Mouse (Mus musculus) ES-Bruce4 (cell line): ENCODE measurements at regions not wholly inside any gene's neighbourhood (a gene's known extent, or its start where the extent isn't known, plus 50 kb on each side); places are given as distances from the start of the nearest gene placed in this dataset.

ENCODE experiments used
- H3K27ac ChIP-seq: 2 replicates; pipeline ENCODE4 v1.5.1; 2012; ENCODE audit warnings: low read length, inconsistent platforms; ENCODE audit not compliant: insufficient read depth
- H3K27me3 ChIP-seq: 2 replicates; pipeline ENCODE4 v1.6.1; 2012; ENCODE audit warnings: mild to moderate bottlenecking, low read length, inconsistent platforms; ENCODE audit not compliant: control insufficient read depth, poor library complexity, insufficient read depth, severe bottlenecking
- H3K36me3 ChIP-seq: 2 replicates; pipeline ENCODE4 v1.6.1; 2012; ENCODE audit warnings: inconsistent platforms, mild to moderate bottlenecking, low read length, moderate library complexity; ENCODE audit not compliant: control insufficient read depth, poor library complexity, insufficient read depth, severe bottlenecking
- H3K4me1 ChIP-seq: one replicate; pipeline ENCODE4 v1.8.1; 2011; ENCODE audit warnings: low read length; ENCODE audit not compliant: control insufficient read depth, insufficient read depth
- H3K4me3 ChIP-seq: 2 replicates; pipeline ENCODE4 v1.5.1; 2011; ENCODE audit warnings: low read depth, mild to moderate bottlenecking, low read length
- H3K9ac ChIP-seq: 2 replicates; pipeline ENCODE4 v1.6.1; 2012; ENCODE audit warnings: low read depth, mild to moderate bottlenecking, inconsistent platforms; ENCODE audit not compliant: poor library complexity, severe bottlenecking
- H3K9me3 ChIP-seq: replicated peaks from 2 replicates; pipeline ENCODE4 v1.6.1; 2012; ENCODE audit warnings: mild to moderate bottlenecking, low read length, inconsistent platforms; ENCODE audit not compliant: control insufficient read depth, poor library complexity, insufficient read depth, severe bottlenecking
- CTCF ChIP-seq: IDR thresholded peaks from one replicate; pipeline ENCODE4 v1.8.1; 2011; ENCODE audit warnings: low read depth, low read length
- EP300 ChIP-seq: IDR thresholded peaks from 2 replicates; pipeline ENCODE4 v1.6.1; 2011; ENCODE audit warnings: low read depth, low read length; ENCODE audit not compliant: insufficient read depth
- POLR2A ChIP-seq: IDR thresholded peaks from one replicate; pipeline ENCODE4 v1.8.1; 2011; ENCODE audit warnings: low read length; ENCODE audit not compliant: insufficient read depth

- TF ChIP-seq POLR2A (no peak), CTCF (no peak), EP300 (no peak)
- H3K27me3 ChIP-seq: no peaks in the 10 kb centered on the region
- no peaks in the 10 kb centered on the region for H3K4me1 ChIP-seq
- no peak overlapping the region for H3K27ac ChIP-seq
- no peaks in the 10 kb centered on the region for H3K36me3 ChIP-seq
- H3K4me3 ChIP-seq: no peak overlapping the region
- no peaks in the 10 kb centered on the region for H3K9me3 ChIP-seq
- H3K9ac ChIP-seq: no peak overlapping the region
Measured at GRCm38 (mm10) chr5:50145458-50146083, 86.8 kb upstream of the Adgra3 start.

GRCm38 (mm10) chr5:50130202-50130601, 71.4 kb upstream of the Adgra3 start:
- Histone ChIP-seq H3K27ac (no peak overlapping the region), H3K9ac (no peak overlapping the region), H3K4me1 (no peaks in the 10 kb centered on the region), H3K9me3 (no peaks in the 10 kb centered on the region), H3K4me3 (no peak overlapping the region), H3K27me3 (no peaks in the 10 kb centered on the region), H3K36me3 (no peaks in the 10 kb centered on the region)
- TF ChIP-seq POLR2A: no peak
- no peak for TF ChIP-seq EP300
- no peak for TF ChIP-seq CTCF

- TF ChIP-seq CTCF: no peak
- TF ChIP-seq POLR2A: no peak
- no peak for TF ChIP-seq EP300
- H3K9me3 ChIP-seq: no peaks in the 10 kb centered on the region
- H3K4me3 ChIP-seq: no peak overlapping the region
- no peaks in the 10 kb centered on the region for H3K27me3 ChIP-seq
- H3K36me3 ChIP-seq: no peaks in the 10 kb centered on the region
- peaks cover 2% of the 10 kb centered on the region for H3K4me1 ChIP-seq
- no peak overlapping the region for H3K9ac ChIP-seq
- H3K27ac ChIP-seq: no peak overlapping the region
Measured at GRCm38 (mm10) chr5:50128972-50129371, 70.2 kb upstream of the Adgra3 start.

- no peaks in the 10 kb centered on the region for H3K9me3 ChIP-seq
- no peak overlapping the region for H3K4me3 ChIP-seq
- H3K27ac ChIP-seq: no peak overlapping the region
- no peaks in the 10 kb centered on the region for H3K27me3 ChIP-seq
- H3K36me3 ChIP-seq: no peaks in the 10 kb centered on the region
- peaks cover 3% of the 10 kb centered on the region for H3K4me1 ChIP-seq
- no peak overlapping the region for H3K9ac ChIP-seq
- TF ChIP-seq CTCF (no peak), POLR2A (no peak), EP300 (no peak)
Measured at GRCm38 (mm10) chr5:50126594-50126993, 67.8 kb upstream of the Adgra3 start.

- Histone ChIP-seq H3K27ac (no peak overlapping the region), H3K9ac (no peak overlapping the region)
Measured at GRCm38 (mm10) chr5:50126177-50126576, 67.4 kb upstream of the Adgra3 start.

GRCm38 (mm10) chr5:50125676-50126075, 66.9 kb upstream of the Adgra3 start:
- no peak overlapping the region for H3K4me3 ChIP-seq
- H3K27ac ChIP-seq: no peak overlapping the region
- peaks cover 3% of the 10 kb centered on the region for H3K4me1 ChIP-seq
- no peaks in the 10 kb centered on the region for H3K27me3 ChIP-seq
- TF ChIP-seq EP300 (no peak), CTCF (no peak), POLR2A (no peak)
- H3K9ac ChIP-seq: no peak overlapping the region
- H3K36me3 ChIP-seq: no peaks in the 10 kb centered on the region
- H3K9me3 ChIP-seq: no peaks in the 10 kb centered on the region

More at GRCm38 (mm10) chr5:50126177-50126576, 67.4 kb upstream of the Adgra3 start:
- Histone ChIP-seq H3K36me3 (no peaks in the 10 kb centered on the region), H3K27me3 (no peaks in the 10 kb centered on the region), H3K4me1 (peaks cover 3% of the 10 kb centered on the region), H3K4me3 (no peak overlapping the region), H3K9me3 (no peaks in the 10 kb centered on the region)
- TF ChIP-seq POLR2A (no peak), EP300 (no peak), CTCF (no peak)
